In genomic region chr1:77391590-77391989, GRCm38 (mm10) we compare ENCODE assay signal across 23 mouse cellular contexts.
"Had no signal": no experiment of that assay in that cellular context is flagged by ENCODE, and none has a peak within 500 bp of the region (broad histone marks: within the 10 kb centered on the region; RNA-seq: fewer than 3 reads in every experiment).

No protein-coding gene starts in this region.

- H3K4me1 ChIP-seq: hindbrain, embryonic 15.5 days; liver, embryonic 12.5 days had no signal

- DNase-seq: gastrocnemius, postnatal 14 days; gastrocnemius, postnatal 36 days; heart, adult 11 months; heart, adult 2 months; heart, postnatal 14 days; heart, postnatal 36 days; kidney, adult 11 months; kidney, adult 2 months; kidney, postnatal 10 days; kidney, postnatal 25 days; kidney, postnatal 4 days; left cerebral cortex, postnatal 4 days had no signal

- H3K4me2 ChIP-seq: heart, embryonic 11.5 days; heart, embryonic 13.5 days; heart, embryonic 15.5 days; hindbrain, embryonic 13.5 days; hindbrain, embryonic 15.5 days; limb, embryonic 13.5 days; limb, embryonic 15.5 days; liver, embryonic 12.5 days had no signal

- H3K36me3 ChIP-seq: heart, embryonic 13.5 days; heart, embryonic 15.5 days; hindbrain, embryonic 15.5 days; liver, embryonic 12.5 days had no signal

- H3K27me3 ChIP-seq: heart, embryonic 13.5 days; heart, embryonic 15.5 days; hindbrain, embryonic 13.5 days; hindbrain, embryonic 15.5 days; limb, embryonic 13.5 days; limb, embryonic 15.5 days; liver, embryonic 12.5 days had no signal

- H3K9me3 ChIP-seq: heart, embryonic 13.5 days; heart, embryonic 15.5 days; hindbrain, embryonic 13.5 days; hindbrain, embryonic 15.5 days; limb, embryonic 13.5 days; limb, embryonic 15.5 days; liver, embryonic 12.5 days had no signal

- ATAC-seq: hindbrain, postnatal 0 days; intestine, embryonic 16.5 days; liver, embryonic 12.5 days had no signal

- H3K4me3 ChIP-seq: heart, adult 2 months; heart, embryonic 13.5 days; heart, embryonic 15.5 days; hindbrain, embryonic 13.5 days; hindbrain, embryonic 15.5 days; limb, embryonic 13.5 days; limb, embryonic 15.5 days; liver, embryonic 12.5 days had no signal

- H3K9ac ChIP-seq: heart, embryonic 13.5 days; heart, embryonic 15.5 days; hindbrain, embryonic 13.5 days; hindbrain, embryonic 15.5 days; limb, embryonic 13.5 days; limb, embryonic 15.5 days; liver, embryonic 12.5 days; liver, embryonic 14.5 days had no signal

- H3K27ac ChIP-seq: heart, adult 2 months; heart, embryonic 13.5 days; heart, embryonic 15.5 days; hindbrain, embryonic 13.5 days; hindbrain, embryonic 15.5 days; hindbrain, postnatal 0 days; limb, embryonic 13.5 days; limb, embryonic 15.5 days; liver, embryonic 12.5 days; liver, embryonic 14.5 days had no signal
